Mouse (Mus musculus) CD4-positive, CD25-positive, alpha-beta regulatory T cell (primary cell): ENCODE measurements around the gene Ndufa1. TPM values are rescaled to one million over a fixed set of nuclear protein-coding genes. Genes with fewer than 3 reads are reported as not detected.

Experiments used
- polyA plus RNA-seq: library from polyadenylated mRNA; unstranded; fragments of 100-300 nt; shearing (Covaris generic); gene quantifications from one replicate; pipeline ENCODE4 v1.2.1, GENCODE M21; 2017

Ndufa1 gene
- polyA plus RNA-seq: 234 TPM

GRCm38 (mm10) chrX:37191105-37191743 is at the start of gene Ndufa1, which contains the start of gene Rnf113a1:
Gene Ndufa1 (minus strand): TSS chrX:37191163.
Gene Rnf113a1 (plus strand): TSS chrX:37191245.

GRCm38 (mm10) chrX:37222158-37222557 is 31.2 kb upstream of the Ndufa1 start, which contains the start of gene Rhox1:
Gene Rhox1 (minus strand): TSS chrX:37222258.

GRCm38 (mm10) chrX:37210941-37211340 is 20.0 kb upstream of the Ndufa1 start, which contains the start of gene Gm9:
Gene Gm9 (minus strand): TSS chrX:37211041.

GRCm38 (mm10) chrX:37168742-37169141 is 22.2 kb downstream of the Ndufa1 start, which contains the start of gene Akap14:
Gene Akap14 (minus strand): TSS chrX:37168842.

Other genes starting within 250 kb of the Ndufa1 start
- 115 TPM for gene Sept6, start 199.4 kb downstream of the Ndufa1 start, polyA plus RNA-seq
- not detected for gene Sowahd, start 142.3 kb downstream of the Ndufa1 start, polyA plus RNA-seq
- 449 TPM for gene Rpl39, start 105.8 kb downstream of the Ndufa1 start, polyA plus RNA-seq
- 19.7 TPM for gene Upf3b, start 80.8 kb downstream of the Ndufa1 start, polyA plus RNA-seq
- gene Nkap, start 64.4 kb downstream of the Ndufa1 start, polyA plus RNA-seq: 25.7 TPM
- not detected for gene Akap14, start 22.3 kb downstream of the Ndufa1 start, polyA plus RNA-seq
- gene Rnf113a1, start 82 bp upstream of the Ndufa1 start, polyA plus RNA-seq: 13.2 TPM
- gene Gm9, start 19.9 kb upstream of the Ndufa1 start, polyA plus RNA-seq: not detected
- gene Rhox1, start 31.1 kb upstream of the Ndufa1 start, polyA plus RNA-seq: not detected
- not detected for gene Rhox2a, start 53.8 kb upstream of the Ndufa1 start, polyA plus RNA-seq
- gene Rhox3a, start 58.8 kb upstream of the Ndufa1 start, polyA plus RNA-seq: not detected
- not detected for gene Rhox4a, start 74.2 kb upstream of the Ndufa1 start, polyA plus RNA-seq
- not detected for gene Rhox3a2, start 188.9 kb upstream of the Ndufa1 start, polyA plus RNA-seq
- gene Rhox4a2, start 199.7 kb upstream of the Ndufa1 start, polyA plus RNA-seq: not detected
- not detected for gene Rhox2b, start 220.9 kb upstream of the Ndufa1 start, polyA plus RNA-seq
- not detected for gene Rhox4b, start 241.3 kb upstream of the Ndufa1 start, polyA plus RNA-seq